Mouse (Mus musculus) kidney, embryonic 14.5 days (tissue): Measurements from ENCODE around the gene Prpf40b. TPM values are rescaled to one million over a fixed set of nuclear protein-coding genes. Genes with fewer than 3 reads are reported as not detected.

Source experiments
- ATAC-seq: fragments of 200-750 bp; cut with Nextera tagmentation; 2 replicates; pipeline ENCODE4 v1.8.0; 2017; ENCODE audit warnings: moderate number of reproducible peaks, mild to moderate bottlenecking, moderate TSS enrichment, moderate library complexity; ENCODE audit not compliant: low FRiP score, low TSS enrichment
- H3K27ac ChIP-seq: fragments of 300-500 bp; sonication (generic); 2 replicates; pipeline ENCODE4 v1.5.1; 2014; ENCODE audit warnings: low read depth, mild to moderate bottlenecking, low read length, moderate library complexity, mixed read lengths
- H3K27me3 ChIP-seq: fragments of 300-500 bp; sonication (generic); 2 replicates; pipeline ENCODE4 v1.6.1; 2014; ENCODE audit warnings: mild to moderate bottlenecking, low read length; ENCODE audit not compliant: control insufficient read depth, insufficient read depth
- H3K36me3 ChIP-seq: fragments of 300-500 bp; sonication (generic); 2 replicates; pipeline ENCODE4 v1.6.1; 2014; ENCODE audit warnings: low read length, mixed read lengths; ENCODE audit not compliant: control insufficient read depth, insufficient read depth
- H3K4me1 ChIP-seq: fragments of 300-500 bp; sonication (generic); 2 replicates; pipeline ENCODE4 v1.6.1; 2014; ENCODE audit warnings: low read length, mixed read lengths; ENCODE audit not compliant: control insufficient read depth, insufficient read depth
- H3K4me2 ChIP-seq: fragments of 300-500 bp; sonication (generic); replicated peaks from 2 replicates; pipeline ENCODE4 v1.6.1; 2014; ENCODE audit warnings: low read depth, mild to moderate bottlenecking, low read length
- H3K4me3 ChIP-seq: fragments of 300-500 bp; sonication (generic); 2 replicates; pipeline ENCODE4 v1.5.1; 2014; ENCODE audit warnings: mild to moderate bottlenecking, low read length
- H3K9ac ChIP-seq: fragments of 300-500 bp; sonication (generic); 2 replicates; pipeline ENCODE4 v1.6.1; 2014; ENCODE audit warnings: low read depth, mild to moderate bottlenecking, low read length, moderate library complexity
- H3K9me3 ChIP-seq: fragments of 300-500 bp; sonication (generic); 2 replicates; pipeline ENCODE4 v1.6.1; 2016; ENCODE audit warnings: low read length; ENCODE audit not compliant: control insufficient read depth
- WGBS: fragments of 180-500 bp; shearing (Covaris S2); extraction: QIAGEN DNeasy Blood & Tissue Kit; methylation state at CpG from one replicate; pipeline ENCODE4 v1.1.7; 2014; 5-methylcytosine and 5-hydroxymethylcytosine counted together
- polyA plus RNA-seq: library from polyadenylated mRNA; unstranded; fragments of >200 nt; fragmentation: Nextera tagmentation; extraction: Ambion mirVana; gene quantifications from 2 replicates; pipeline ENCODE4 v1.2.1, GENCODE M21; 2014

Gene Prpf40b
- polyA plus RNA-seq, 1 experiment from 2014 or later, result 63.9 TPM

GRCm38 (mm10) chr15:99253772-99254171 lies 41.1 kb upstream of the Prpf40b start:
- no peak for ATAC-seq
- WGBS, result 64% methylated on average over 6 of the region's 6 CpGs
- peak overlapping the region; percentile 3; the same call in 1 of the 2 replicates for H3K27ac ChIP-seq

GRCm38 (mm10) chr15:99254477-99255005 lies 40.3 kb upstream of the Prpf40b start:
- ATAC-seq, result no peak
- Histone ChIP-seq H3K27me3 (no peaks in the 10 kb centered on the region), H3K4me3 (no peak overlapping the region), H3K36me3 (no peaks in the 10 kb centered on the region), H3K9me3 (no peaks in the 10 kb centered on the region), H3K27ac (no peak overlapping the region; the same call in 1 of the 2 replicates), H3K9ac (no peak overlapping the region), H3K4me2 (no peak overlapping the region), H3K4me1 (peaks cover 23% of the 10 kb centered on the region; the same call in 1 of the 2 replicates)
- WGBS, result 85% methylated on average over 2 of the region's 2 CpGs

More at GRCm38 (mm10) chr15:99253772-99254171, 41.1 kb upstream of the Prpf40b start:
- Histone ChIP-seq H3K9ac (no peak overlapping the region), H3K4me1 (peaks cover 28% of the 10 kb centered on the region), H3K4me2 (no peak overlapping the region), H3K4me3 (no peak overlapping the region), H3K27me3 (no peaks in the 10 kb centered on the region), H3K9me3 (no peaks in the 10 kb centered on the region), H3K36me3 (0 out of 2 replicates have a peak, but pooled peaks cover 2% of the 10 kb centered on the region)

GRCm38 (mm10) chr15:99255241-99255749 lies 39.6 kb upstream of the Prpf40b start:
- H3K9ac ChIP-seq, result no peak overlapping the region
- H3K4me1 ChIP-seq, result peaks cover 26% of the 10 kb centered on the region; the same call in 1 of the 2 replicates
- no peaks in the 10 kb centered on the region for H3K9me3 ChIP-seq
- H3K27me3 ChIP-seq, result no peaks in the 10 kb centered on the region
- H3K4me3 ChIP-seq, result no peak overlapping the region
- no peak overlapping the region for H3K27ac ChIP-seq
- ATAC-seq, result no peak
- H3K36me3 ChIP-seq, result no peaks in the 10 kb centered on the region
- H3K4me2 ChIP-seq, result no peak overlapping the region
- 91% methylated on average over 6 of the region's 6 CpGs for WGBS

- peak; percentile 68; the same call in 1 of the 2 replicates for ATAC-seq
- Histone ChIP-seq H3K4me1 (0 out of 2 replicates have a peak, but pooled peaks cover 10% of the 10 kb centered on the region), H3K9ac (no peak overlapping the region), H3K27ac (0 out of 2 replicates have a peak overlapping the region, but pooled peaks have one; percentile 39), H3K4me2 (peak overlapping the region; percentile 27), H3K9me3 (no peaks in the 10 kb centered on the region), H3K27me3 (no peaks in the 10 kb centered on the region), H3K4me3 (no peak overlapping the region), H3K36me3 (no peaks in the 10 kb centered on the region)
- 61% methylated on average over 8 of the region's 8 CpGs for WGBS
Observed at GRCm38 (mm10) chr15:99259167-99259729, 35.6 kb upstream of the Prpf40b start.

GRCm38 (mm10) chr15:99259730-99260252 lies 35.1 kb upstream of the Prpf40b start:
- WGBS, result 2% methylated on average over 7 of the region's 10 CpGs
- ATAC-seq, result peak; percentile 67
- H3K27me3 ChIP-seq, result no peaks in the 10 kb centered on the region
- no peaks in the 10 kb centered on the region for H3K9me3 ChIP-seq
- H3K27ac ChIP-seq, result 0 out of 2 replicates have a peak overlapping the region, but pooled peaks have one; percentile 39
- peak overlapping the region; percentile 28; the same call in 1 of the 2 replicates for H3K4me3 ChIP-seq
- H3K36me3 ChIP-seq, result no peaks in the 10 kb centered on the region
- H3K9ac ChIP-seq, result no peak overlapping the region
- H3K4me1 ChIP-seq, result 0 out of 2 replicates have a peak, but pooled peaks cover 5% of the 10 kb centered on the region
- peak overlapping the region; percentile 40 for H3K4me2 ChIP-seq

GRCm38 (mm10) chr15:99262702-99263101 lies 32.2 kb upstream of the Prpf40b start:
- Histone ChIP-seq H3K4me3 (no peak overlapping the region), H3K4me1 (0 out of 2 replicates have a peak, but pooled peaks cover 5% of the 10 kb centered on the region), H3K4me2 (no peak overlapping the region), H3K27ac (no peak overlapping the region), H3K9ac (no peak overlapping the region), H3K27me3 (no peaks in the 10 kb centered on the region), H3K9me3 (no peaks in the 10 kb centered on the region), H3K36me3 (no peaks in the 10 kb centered on the region)
- 12% methylated on average over 10 of the region's 10 CpGs for WGBS
- ATAC-seq, result no peak

GRCm38 (mm10) chr15:99264363-99264762 lies 30.5 kb upstream of the Prpf40b start:
- Histone ChIP-seq H3K4me3 (no peak overlapping the region), H3K4me2 (no peak overlapping the region), H3K27ac (no peak overlapping the region), H3K36me3 (no peaks in the 10 kb centered on the region), H3K27me3 (no peaks in the 10 kb centered on the region), H3K4me1 (0 out of 2 replicates have a peak, but pooled peaks cover 5% of the 10 kb centered on the region), H3K9ac (no peak overlapping the region), H3K9me3 (no peaks in the 10 kb centered on the region)
- WGBS, result 88% methylated on average over 2 of the region's 2 CpGs
- no peak for ATAC-seq

GRCm38 (mm10) chr15:99265679-99266078 lies 29.2 kb upstream of the Prpf40b start:
- no peak overlapping the region for H3K9ac ChIP-seq
- H3K4me2 ChIP-seq, result no peak overlapping the region
- H3K4me1 ChIP-seq, result no peaks in the 10 kb centered on the region
- 0 out of 2 replicates have a peak, but pooled peaks cover 2% of the 10 kb centered on the region for H3K27me3 ChIP-seq
- no peaks in the 10 kb centered on the region for H3K9me3 ChIP-seq
- 22% methylated on average over 4 of the region's 4 CpGs for WGBS
- no peaks in the 10 kb centered on the region for H3K36me3 ChIP-seq
- ATAC-seq, result peak; percentile 21
- no peak overlapping the region for H3K4me3 ChIP-seq
- H3K27ac ChIP-seq, result no peak overlapping the region

- H3K9ac ChIP-seq, result no peak overlapping the region
- 83% methylated on average over 8 of the region's 8 CpGs for WGBS
Observed at GRCm38 (mm10) chr15:99276095-99276494, 18.8 kb upstream of the Prpf40b start.

More at GRCm38 (mm10) chr15:99276095-99276494, 18.8 kb upstream of the Prpf40b start:
- Histone ChIP-seq H3K36me3 (no peaks in the 10 kb centered on the region), H3K27me3 (no peaks in the 10 kb centered on the region), H3K4me1 (peaks cover 4% of the 10 kb centered on the region; the same call in 1 of the 2 replicates), H3K4me3 (no peak overlapping the region), H3K27ac (no peak overlapping the region), H3K4me2 (no peak overlapping the region), H3K9me3 (no peaks in the 10 kb centered on the region)
- no peak for ATAC-seq
